22 mouse cellular contexts compared by ENCODE assay signal in the genomic region with DNA sequence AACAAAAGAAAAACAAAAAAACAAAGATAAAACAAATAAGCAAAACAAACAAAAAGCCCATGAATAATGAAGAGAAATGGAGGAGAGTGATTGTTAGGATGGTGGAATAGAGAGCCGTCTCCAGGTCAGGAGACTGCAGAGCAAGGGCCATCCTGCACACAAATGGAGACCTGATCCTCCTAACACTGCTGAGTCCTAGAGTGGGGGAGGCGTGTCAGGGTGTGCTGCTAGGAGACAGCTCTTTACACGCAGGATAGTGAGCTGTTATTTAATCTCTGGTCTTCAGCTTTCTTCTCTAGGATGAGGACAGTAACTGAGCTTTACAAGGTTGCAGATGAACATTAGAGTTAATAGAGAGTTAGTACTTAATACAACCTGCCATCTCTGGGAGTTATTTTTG. TPM values are rescaled to one million over a fixed set of nuclear protein-coding genes. Genes with fewer than 3 reads are reported as not detected.
"Had no signal": no experiment of that assay in that cellular context is flagged by ENCODE, and none has a peak within 500 bp of the region (broad histone marks: within the 10 kb centered on the region; RNA-seq: fewer than 3 reads in every experiment).

No protein-coding gene starts in this region.

- H3K4me1 ChIP-seq: limb, embryonic 12.5 days; lung, embryonic 15.5 days; midbrain, embryonic 13.5 days; stomach, embryonic 15.5 days had no signal

- H3K27ac ChIP-seq: layer of hippocampus, adult 2 months; limb, embryonic 12.5 days; liver, embryonic 13.5 days; lung, embryonic 15.5 days; macrophage; midbrain, embryonic 13.5 days; stomach, embryonic 15.5 days had no signal

- H3K9ac ChIP-seq: limb, embryonic 12.5 days; liver, embryonic 13.5 days; liver, postnatal 0 days; lung, embryonic 15.5 days; midbrain, embryonic 13.5 days; stomach, embryonic 15.5 days had no signal

- H3K9me3 ChIP-seq: limb, embryonic 12.5 days; liver, embryonic 13.5 days; lung, embryonic 15.5 days; midbrain, embryonic 13.5 days; stomach, embryonic 15.5 days had no signal

- H3K4me3 ChIP-seq: layer of hippocampus, adult 2 months; limb, embryonic 12.5 days; liver, embryonic 13.5 days; lung, embryonic 15.5 days; midbrain, embryonic 13.5 days; myocyte; stomach, embryonic 15.5 days had no signal

- ATAC-seq: liver, postnatal 0 days; midbrain, embryonic 13.5 days had no signal

- H3K4me2 ChIP-seq: limb, embryonic 12.5 days; liver, embryonic 13.5 days; lung, embryonic 15.5 days; midbrain, embryonic 13.5 days; stomach, embryonic 15.5 days had no signal

- H3K27me3 ChIP-seq: limb, embryonic 12.5 days; liver, embryonic 13.5 days; lung, embryonic 15.5 days; midbrain, embryonic 13.5 days; stomach, embryonic 15.5 days had no signal

- DNase-seq: kidney, adult 18-20 months; kidney, postnatal 4 days; liver; liver, embryonic 13.5 days; liver, postnatal 0 days; lung, postnatal 14 days; spleen, adult 18-20 months; thymus, adult 2 months; thymus, postnatal 25 days had no signal

RNA-seq across cellular contexts. Expression of gene Mylk2, which starts 48.5 kb away (rescaled TPM):
- total RNA-seq: layer of hippocampus, adult 2 months; layer of hippocampus, postnatal 10 days; left cerebral cortex, postnatal 36 days; neutrophil, adult 5-6 weeks had no signal
- polyA plus RNA-seq: limb, embryonic 12.5 days; liver, embryonic 13.5 days; liver, postnatal 0 days; macrophage; midbrain, postnatal 0 days; neural tube, embryonic 11.5 days; testis, adult 2 months had no signal
